In genomic region chr11:52396597-52397188, GRCm38 (mm10) we compare ENCODE assay signal across 8 mouse cellular contexts. TPM values are rescaled to one million over a fixed set of nuclear protein-coding genes. Genes with fewer than 3 reads are reported as not detected.
DNase-seq lines count a peak whose midpoint lies in the region; ATAC-seq and TF ChIP-seq lines count a peak whose summit lies in the region.

No protein-coding gene starts in this region.

- no peaks in the 10 kb centered on the region for H3K27me3 ChIP-seq in neural tube, embryonic 11.5 days (ENCODE audit: control insufficient read depth, insufficient read depth, low read length)
- no peaks in the 10 kb centered on the region for H3K27me3 ChIP-seq in lung, embryonic 14.5 days (ENCODE audit: insufficient read depth, low read length)
- no peaks in the 10 kb centered on the region for H3K27me3 ChIP-seq in splenic B cell, adult 2 months (ENCODE audit: control insufficient read depth, insufficient read depth, low read length, poor library complexity, severe bottlenecking)

- WGBS in neural tube, embryonic 11.5 days, result under 1% methylated on average over 33 of the region's 33 CpGs
- under 1% methylated on average over 33 of the region's 33 CpGs for WGBS in lung, embryonic 14.5 days

- no peaks in the 10 kb centered on the region for H3K4me1 ChIP-seq in neural tube, embryonic 11.5 days (ENCODE audit: control insufficient read depth, insufficient read depth, low read length)
- no peaks in the 10 kb centered on the region for H3K4me1 ChIP-seq in lung, embryonic 14.5 days (ENCODE audit: insufficient read depth)

- H3K9ac ChIP-seq in neural tube, embryonic 11.5 days (ENCODE audit: low read length), result peak overlapping the region; percentile 75
- peak overlapping the region; percentile 97 for H3K9ac ChIP-seq in lung, embryonic 14.5 days

- no peaks in the 10 kb centered on the region for H3K36me3 ChIP-seq in neural tube, embryonic 11.5 days (ENCODE audit: control insufficient read depth, insufficient read depth, low read length)
- H3K36me3 ChIP-seq in lung, embryonic 14.5 days (ENCODE audit: insufficient read depth), result 0 out of 2 replicates have a peak, but pooled peaks cover 5% of the 10 kb centered on the region
- H3K36me3 ChIP-seq in splenic B cell, adult 2 months (ENCODE audit: control insufficient read depth, insufficient read depth, low read length, poor library complexity, severe bottlenecking), result no peaks in the 10 kb centered on the region

- DNase-seq in neural tube, embryonic 11.5 days (ENCODE audit: low spot score), result peak; percentile 42
- DNase-seq in neural tube, embryonic 10.5 days (ENCODE audit: extremely low spot score, low spot score), result no peak
- DNase-seq in brain, embryonic 18.5 days (ENCODE audit: low read depth, low spot score), result peak; percentile 10
- peak; percentile 63 for DNase-seq in lung, embryonic 14.5 days
- DNase-seq in splenic B cell, adult 2 months (ENCODE audit: low read depth, low spot score), result peak; percentile 60
- DNase-seq in frontal cortex, postnatal 14 days (ENCODE audit: low spot score in 2 of 2), result no peak
- no peak for DNase-seq in yolk sac, embryonic 10.5 days (ENCODE audit: low spot score)

- peak; percentile 76 for ATAC-seq in neural tube, embryonic 11.5 days (ENCODE audit: insufficient read depth, low FRiP score, low TSS enrichment)
- peak; percentile 69 for ATAC-seq in granulocyte monocyte progenitor cell, adult 5-6 weeks (replicated peaks; ENCODE audit: poor library complexity, severe bottlenecking)
- peak; percentile 84 for ATAC-seq in lung, embryonic 14.5 days (ENCODE audit: insufficient read depth)

- peak overlapping the region; percentile 77 for H3K4me3 ChIP-seq in neural tube, embryonic 11.5 days (ENCODE audit: low read depth, low read length)
- peak overlapping the region; percentile 98 for H3K4me3 ChIP-seq in lung, embryonic 14.5 days (ENCODE audit: low read depth, low read length)

- peak overlapping the region; percentile 57 for H3K4me2 ChIP-seq in neural tube, embryonic 11.5 days (ENCODE audit: low read depth)
- H3K4me2 ChIP-seq in lung, embryonic 14.5 days, result peak overlapping the region; percentile 76

- H3K9me3 ChIP-seq in neural tube, embryonic 11.5 days (ENCODE audit: control insufficient read depth, low read length), result no peaks in the 10 kb centered on the region
- H3K9me3 ChIP-seq in lung, embryonic 14.5 days (ENCODE audit: low read depth, low read length), result no peaks in the 10 kb centered on the region

- peak overlapping the region; percentile 67 for H3K27ac ChIP-seq in neural tube, embryonic 11.5 days (ENCODE audit: low read depth, low read length)
- peak overlapping the region; percentile 94 for H3K27ac ChIP-seq in lung, embryonic 14.5 days (ENCODE audit: low read depth)

- TF ChIP-seq CTCF in lung, embryonic 14.5 days (IDR thresholded peaks at IDR 0.05; ENCODE audit: low read depth), result no peak

RNA-seq across cellular contexts. Expression of gene 9530068E07Rik, which starts 0.5 kb away (rescaled TPM):
- polyA plus RNA-seq in neural tube, embryonic 11.5 days (2014; fragmentation: Nextera tagmentation; extraction: Ambion mirVana), result 185 and 187 TPM in 2 replicates
- 90.0 and 106 TPM in 2 replicates for total RNA-seq in granulocyte monocyte progenitor cell, adult 5-6 weeks (2014; fragmentation: Nextera tagmentation)
- total RNA-seq in granulocyte monocyte progenitor cell, adult 5-6 weeks (2017), result 82.7 and 86.4 TPM in 2 replicates
- 235 and 242 TPM in 2 replicates for polyA plus RNA-seq in lung, embryonic 14.5 days (2014; fragmentation: Nextera tagmentation; extraction: Ambion mirVana)

RNA-seq across cellular contexts. Expression of gene Vdac1, which starts 36.0 kb away (rescaled TPM):
- 211 and 220 TPM in 2 replicates for polyA plus RNA-seq in neural tube, embryonic 11.5 days (2014; fragmentation: Nextera tagmentation; extraction: Ambion mirVana)
- total RNA-seq in granulocyte monocyte progenitor cell, adult 5-6 weeks (2014; fragmentation: Nextera tagmentation), result 126 and 132 TPM in 2 replicates
- 205 and 244 TPM in 2 replicates for total RNA-seq in granulocyte monocyte progenitor cell, adult 5-6 weeks (2017)
- polyA plus RNA-seq in lung, embryonic 14.5 days (2014; fragmentation: Nextera tagmentation; extraction: Ambion mirVana), result 219 TPM in 2 replicates

Comparison
In these comparisons a context has a peak if more than half of its experiments do, and no peak if none do; other contexts are left out.
1. DNase-seq: peak in neural tube, embryonic 11.5 days (single experiment), brain, embryonic 18.5 days (single experiment), lung, embryonic 14.5 days (single experiment) and splenic B cell, adult 2 months (single experiment); none in neural tube, embryonic 10.5 days (single experiment), frontal cortex, postnatal 14 days (0 of 2) and yolk sac, embryonic 10.5 days (single experiment).
2. Peak in every context shown above with its lines, with median percentiles within 50 percentile points of each other: ATAC-seq.